Mouse (Mus musculus) forebrain, embryonic 12.5 days (tissue): ENCODE data around the gene Jmjd4. TPM values are rescaled to one million over a fixed set of nuclear protein-coding genes. Genes with fewer than 3 reads are reported as not detected.

Experiments
- ATAC-seq: fragments of 200-750 bp; cut with Nextera tagmentation; 2 replicates; pipeline ENCODE4 v1.8.0; 2017; ENCODE audit warnings: moderate TSS enrichment; ENCODE audit not compliant: low FRiP score
- H3K27ac ChIP-seq: fragments of 300-500 bp; sonication (generic); 2 replicates; pipeline ENCODE4 v1.5.1; 2016; ENCODE audit warnings: mild to moderate bottlenecking
- H3K27me3 ChIP-seq: fragments of 300-500 bp; sonication (generic); 2 replicates; pipeline ENCODE4 v1.6.1; 2016; ENCODE audit warnings: mild to moderate bottlenecking
- H3K36me3 ChIP-seq: fragments of 300-500 bp; sonication (generic); replicated peaks from 2 replicates; pipeline ENCODE4 v1.6.1; 2016; ENCODE audit warnings: mild to moderate bottlenecking
- H3K4me1 ChIP-seq: fragments of 300-500 bp; sonication (generic); 2 replicates; pipeline ENCODE4 v1.6.1; 2016
- H3K4me2 ChIP-seq: fragments of 300-500 bp; sonication (generic); 2 replicates; pipeline ENCODE4 v1.6.1; 2016; ENCODE audit warnings: mild to moderate bottlenecking, moderate library complexity
- H3K4me3 ChIP-seq: fragments of 300-500 bp; sonication (generic); replicated peaks from 2 replicates; pipeline ENCODE4 v1.5.1; 2016; ENCODE audit warnings: mild to moderate bottlenecking
- H3K9ac ChIP-seq: fragments of 300-500 bp; sonication (generic); 2 replicates; pipeline ENCODE4 v1.6.1; 2016; ENCODE audit warnings: mild to moderate bottlenecking
- H3K9me3 ChIP-seq: fragments of 300-500 bp; sonication (generic); 2 replicates; pipeline ENCODE4 v1.6.1; 2016
- WGBS: fragments of 180-500 bp; shearing (Covaris S2); methylation state at CpG from one replicate; pipeline ENCODE4 v1.1.7; 2016; 5-methylcytosine and 5-hydroxymethylcytosine counted together
- polyA plus RNA-seq: library from polyadenylated mRNA; unstranded; fragments of >200 nt; fragmentation: Nextera tagmentation; extraction: Ambion mirVana; gene quantifications from 2 replicates; pipeline ENCODE4 v1.2.1, GENCODE M21; 2016

The Jmjd4 gene
- polyA plus RNA-seq, 1 experiment from 2014 or later, result 15.6 TPM

DNA sequence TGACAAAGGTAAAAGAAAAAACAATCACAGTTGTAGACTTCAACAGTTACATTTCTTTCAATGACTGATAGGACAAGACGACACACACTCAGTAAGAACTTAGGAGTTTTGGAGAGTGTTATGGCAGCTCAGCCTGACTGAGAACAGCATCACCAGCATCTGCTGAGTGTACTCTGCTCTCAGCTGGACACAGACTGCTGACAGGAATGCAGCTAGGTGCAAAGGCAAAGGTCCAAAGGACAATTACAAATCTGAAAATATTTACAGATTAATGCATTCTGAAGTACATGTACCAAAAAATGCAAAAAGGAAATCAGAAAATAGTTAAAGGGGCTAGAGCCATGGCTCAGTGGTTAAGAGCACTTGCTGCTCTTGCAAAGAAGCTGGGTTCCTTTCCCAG lies 19.9 kb upstream of the Jmjd4 start:
- H3K9me3 ChIP-seq, result no peaks in the 10 kb centered on the region
- no peak overlapping the region for H3K4me2 ChIP-seq
- H3K4me3 ChIP-seq, result no peak overlapping the region
- WGBS, result 84% methylated on average over 1 of the region's 1 CpGs
- no peaks in the 10 kb centered on the region for H3K27me3 ChIP-seq
- H3K36me3 ChIP-seq, result peaks cover 73% of the 10 kb centered on the region
- H3K27ac ChIP-seq, result no peak overlapping the region
- ATAC-seq, result no peak
- no peak overlapping the region for H3K9ac ChIP-seq
- no peaks in the 10 kb centered on the region for H3K4me1 ChIP-seq

DNA sequence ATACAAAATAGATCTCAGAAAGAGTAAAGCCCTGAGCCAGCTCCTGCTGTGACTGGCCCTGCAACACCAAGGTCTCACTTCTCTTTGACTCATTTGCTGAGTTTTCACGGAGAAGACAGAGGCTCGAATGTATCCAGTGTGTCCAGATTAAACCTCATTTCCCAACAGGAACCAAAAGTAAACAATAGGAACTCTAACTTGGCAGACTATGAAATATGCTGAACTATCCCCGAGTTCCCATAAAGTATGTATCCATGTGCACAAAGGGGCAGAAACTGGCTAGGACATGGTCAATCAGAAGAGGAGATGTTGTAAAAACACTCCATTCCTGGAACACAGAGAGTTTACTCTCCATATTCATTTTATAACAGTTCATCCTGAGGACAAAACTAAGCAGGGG lies 17.6 kb upstream of the Jmjd4 start:
- Histone ChIP-seq H3K27ac (no peak overlapping the region), H3K9me3 (peaks cover 9% of the 10 kb centered on the region), H3K4me3 (no peak overlapping the region), H3K4me2 (no peak overlapping the region), H3K9ac (no peak overlapping the region), H3K4me1 (no peaks in the 10 kb centered on the region), H3K27me3 (no peaks in the 10 kb centered on the region), H3K36me3 (peaks cover 68% of the 10 kb centered on the region)
- WGBS, result 73% methylated on average over 3 of the region's 3 CpGs
- no peak for ATAC-seq

DNA sequence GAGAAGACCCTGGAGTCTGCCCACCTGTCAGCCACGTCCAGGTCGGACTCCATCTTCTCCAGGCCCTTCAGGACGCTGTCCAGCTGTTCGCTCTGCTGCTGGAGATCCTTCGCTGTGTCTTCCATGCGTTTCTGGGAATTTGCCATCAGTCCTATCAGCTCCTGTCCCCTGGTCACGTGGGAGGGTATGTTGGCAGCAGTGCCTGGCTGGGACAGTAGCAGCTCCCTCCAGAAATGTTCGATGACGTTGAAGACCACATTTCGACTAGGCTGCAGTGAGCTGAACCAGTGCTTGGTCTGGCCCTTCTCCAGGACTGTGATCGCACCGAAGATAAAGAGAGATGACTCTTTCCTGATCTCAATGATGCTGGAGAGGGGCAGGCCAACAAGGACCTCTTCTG lies 11.9 kb upstream of the Jmjd4 start:
- Histone ChIP-seq H3K9ac (no peak overlapping the region), H3K4me3 (no peak overlapping the region), H3K36me3 (peaks cover 47% of the 10 kb centered on the region)

DNA sequence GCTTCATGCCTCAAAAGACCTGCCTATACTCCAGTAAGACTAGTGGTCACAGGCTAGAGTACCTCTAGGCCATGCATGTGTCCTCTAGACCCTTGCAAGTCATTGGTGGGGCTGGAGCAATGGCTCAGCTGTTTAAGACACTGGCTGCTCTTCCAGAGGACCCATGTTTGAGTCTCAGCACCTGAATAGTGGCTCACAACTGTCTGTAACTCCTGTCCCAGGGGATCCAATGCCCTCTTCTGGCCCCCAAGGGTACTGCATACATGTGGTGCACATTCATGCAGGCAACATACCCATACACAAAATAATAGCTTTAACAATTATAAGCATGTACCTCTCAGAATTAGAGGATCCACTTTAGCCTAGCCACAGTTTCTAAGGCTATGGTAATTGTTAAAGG lies 6.7 kb upstream of the Jmjd4 start:
- Histone ChIP-seq H3K9ac (no peak overlapping the region), H3K36me3 (peaks cover 11% of the 10 kb centered on the region), H3K4me3 (no peak overlapping the region), H3K4me2 (no peak overlapping the region), H3K4me1 (no peaks in the 10 kb centered on the region; the same call in 1 of the 2 replicates), H3K27ac (no peak overlapping the region), H3K9me3 (no peaks in the 10 kb centered on the region), H3K27me3 (no peaks in the 10 kb centered on the region)
- ATAC-seq, result no peak

More for the DNA sequence above, 11.9 kb upstream of the Jmjd4 start:
- WGBS, result 95% methylated on average over 12 of the region's 12 CpGs
- no peak overlapping the region for H3K4me2 ChIP-seq
- ATAC-seq, result no peak
- no peaks in the 10 kb centered on the region for H3K4me1 ChIP-seq
- H3K9me3 ChIP-seq, result peaks cover 9% of the 10 kb centered on the region
- H3K27ac ChIP-seq, result no peak overlapping the region
- no peaks in the 10 kb centered on the region for H3K27me3 ChIP-seq

DNA sequence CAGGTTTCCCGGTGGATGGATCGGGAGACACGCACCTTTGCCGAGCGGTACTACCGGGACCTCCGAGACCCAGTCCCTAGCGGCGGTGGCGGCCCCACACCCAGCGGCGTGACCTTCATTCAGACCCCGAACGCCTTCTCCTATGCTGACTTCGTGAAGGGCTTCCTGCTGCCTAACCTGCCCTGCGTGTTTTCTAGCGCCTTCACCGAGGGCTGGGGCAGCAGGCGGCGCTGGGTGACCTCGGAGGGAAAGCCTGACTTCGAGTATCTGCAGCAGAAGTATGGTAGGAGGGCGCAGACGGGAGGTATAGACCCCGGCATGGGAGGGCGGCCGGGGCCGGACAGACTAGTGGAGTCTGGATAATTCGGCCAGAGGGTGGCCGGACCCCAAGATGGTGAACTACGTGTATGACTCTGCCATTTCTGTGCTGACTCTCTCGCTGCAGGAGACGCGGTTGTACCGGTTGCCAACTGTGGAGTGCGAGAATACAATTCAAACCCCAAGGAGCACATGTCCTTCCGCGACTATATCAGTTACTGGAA lies 456 bp downstream of the Jmjd4 start:
- peak overlapping the region; percentile 82 for H3K4me3 ChIP-seq
- peak; percentile 45 for ATAC-seq
- peaks cover 21% of the 10 kb centered on the region for H3K4me1 ChIP-seq
- H3K4me2 ChIP-seq, result peak overlapping the region; percentile 91
- WGBS, result under 1% methylated on average over 38 of the region's 38 CpGs
- H3K27me3 ChIP-seq, result no peaks in the 10 kb centered on the region
- H3K27ac ChIP-seq, result no peak overlapping the region
- peaks cover 32% of the 10 kb centered on the region for H3K36me3 ChIP-seq
- H3K9me3 ChIP-seq, result no peaks in the 10 kb centered on the region
- H3K9ac ChIP-seq, result peak overlapping the region; percentile 76

DNA sequence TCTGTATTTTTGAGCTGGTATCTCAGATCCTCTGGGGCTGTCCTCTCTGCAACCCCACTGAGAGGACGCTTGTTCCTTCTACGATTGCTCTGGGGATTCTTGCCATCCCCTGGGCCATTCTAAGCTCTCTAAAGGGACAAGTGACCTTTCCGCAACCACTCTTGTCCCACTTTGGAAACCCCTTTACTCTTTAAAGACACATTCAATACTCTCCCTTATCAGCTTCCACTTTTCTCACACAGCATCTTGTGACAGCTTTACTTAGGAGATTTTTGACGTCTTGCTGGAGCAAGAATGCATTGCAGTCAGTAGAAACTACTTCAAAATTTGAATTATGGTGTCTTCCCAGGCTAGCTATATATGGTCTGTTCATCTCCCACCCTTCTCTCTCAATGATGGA lies 1.2 kb downstream of the Jmjd4 start, which contains the start of gene Snap47:
Snap47 (minus strand) TSS at position 101 of the 400 bp plus-strand sequence.
- Histone ChIP-seq H3K9ac (peak within 1 kb of the TSS; percentile 76), H3K4me1 (peaks cover 21% of the 10 kb centered on the region), H3K4me2 (peak within 1 kb of the TSS; percentile 91), H3K27ac (no peak within 1 kb of the TSS), H3K36me3 (peaks cover 40% of the 10 kb centered on the region), H3K9me3 (no peaks in the 10 kb centered on the region), H3K27me3 (no peaks in the 10 kb centered on the region), H3K4me3 (peak within 1 kb of the TSS; percentile 82)
- 80% methylated on average over 4 of the region's 4 CpGs for WGBS
- no peak for ATAC-seq

DNA sequence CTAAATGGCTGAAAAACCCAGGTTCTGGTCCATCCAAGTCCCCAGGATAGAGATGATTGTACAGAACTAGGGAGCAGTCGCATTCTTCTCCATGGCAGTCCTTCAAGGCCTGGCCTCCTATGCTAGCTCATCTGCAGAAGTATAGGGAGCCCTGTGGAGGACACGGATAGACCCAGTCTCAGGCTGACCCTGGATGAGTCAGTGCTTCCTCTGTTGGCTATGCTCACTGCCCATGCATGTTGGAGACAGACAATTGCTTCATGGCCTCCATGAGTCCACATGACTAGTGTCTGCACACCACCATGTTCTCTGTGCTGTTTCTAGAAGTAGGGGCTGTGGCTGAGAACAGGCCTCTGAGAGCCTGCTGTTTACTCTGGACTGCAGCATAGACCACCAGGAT lies 6.5 kb downstream of the Jmjd4 start:
- H3K4me2 ChIP-seq, result no peak overlapping the region
- H3K9me3 ChIP-seq, result no peaks in the 10 kb centered on the region
- 87% methylated on average over 2 of the region's 2 CpGs for WGBS
- no peak overlapping the region for H3K4me3 ChIP-seq
- H3K27ac ChIP-seq, result no peak overlapping the region
- no peak for ATAC-seq
- H3K27me3 ChIP-seq, result no peaks in the 10 kb centered on the region
- peaks cover 74% of the 10 kb centered on the region for H3K36me3 ChIP-seq
- no peak overlapping the region for H3K9ac ChIP-seq
- H3K4me1 ChIP-seq, result peaks cover 2% of the 10 kb centered on the region

DNA sequence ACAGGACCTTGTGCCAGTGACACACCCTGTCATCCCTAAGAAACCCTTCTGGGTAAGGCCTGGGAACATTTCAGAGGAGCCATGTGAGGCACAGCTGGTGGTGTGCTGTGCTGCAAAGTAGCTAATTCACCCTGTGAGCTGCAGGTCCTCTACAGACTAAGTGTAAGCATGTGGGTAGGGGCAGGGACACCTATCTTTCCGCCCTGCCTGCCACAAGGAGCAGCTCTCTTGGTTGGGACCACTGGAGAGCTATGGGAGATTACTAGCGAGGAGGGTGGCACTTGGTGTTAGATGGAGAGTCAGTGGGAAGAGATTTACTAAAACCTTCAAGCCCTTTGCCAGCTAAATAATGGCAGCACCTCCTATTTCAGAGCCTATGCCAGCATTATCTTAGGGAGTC lies 7.0 kb downstream of the Jmjd4 start:
- no peak for ATAC-seq
- Histone ChIP-seq H3K27me3 (no peaks in the 10 kb centered on the region), H3K36me3 (peaks cover 78% of the 10 kb centered on the region), H3K4me2 (no peak overlapping the region), H3K27ac (no peak overlapping the region), H3K9me3 (no peaks in the 10 kb centered on the region), H3K4me3 (no peak overlapping the region), H3K4me1 (no peaks in the 10 kb centered on the region; the same call in 1 of the 2 replicates), H3K9ac (no peak overlapping the region)
- 92% methylated on average over 2 of the region's 2 CpGs for WGBS

DNA sequence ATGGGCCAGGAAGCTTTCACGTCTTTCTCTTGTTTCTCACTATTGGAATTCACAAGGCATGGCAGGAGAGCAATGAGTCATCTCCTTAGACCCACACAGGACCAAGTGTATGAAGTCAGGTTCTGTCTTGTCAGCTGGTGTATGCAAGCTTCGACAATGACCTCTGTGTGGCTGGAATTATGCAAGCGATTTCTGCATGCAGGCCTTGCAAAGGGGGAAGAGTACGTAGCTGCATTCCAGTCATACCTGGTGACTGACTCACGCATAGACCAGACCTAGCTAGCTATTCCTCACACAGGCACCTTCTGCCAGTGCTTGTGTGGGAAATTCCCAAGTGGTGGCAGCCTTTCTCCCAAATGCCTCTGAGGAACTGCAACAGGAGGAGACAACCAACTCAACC lies 9.1 kb downstream of the Jmjd4 start:
- Histone ChIP-seq H3K27ac (no peak overlapping the region), H3K27me3 (no peaks in the 10 kb centered on the region), H3K9me3 (peaks cover 18% of the 10 kb centered on the region), H3K36me3 (peaks cover 85% of the 10 kb centered on the region), H3K4me1 (no peaks in the 10 kb centered on the region), H3K9ac (no peak overlapping the region), H3K4me3 (no peak overlapping the region), H3K4me2 (no peak overlapping the region)
- WGBS, result 66% methylated on average over 5 of the region's 5 CpGs
- ATAC-seq, result no peak

DNA sequence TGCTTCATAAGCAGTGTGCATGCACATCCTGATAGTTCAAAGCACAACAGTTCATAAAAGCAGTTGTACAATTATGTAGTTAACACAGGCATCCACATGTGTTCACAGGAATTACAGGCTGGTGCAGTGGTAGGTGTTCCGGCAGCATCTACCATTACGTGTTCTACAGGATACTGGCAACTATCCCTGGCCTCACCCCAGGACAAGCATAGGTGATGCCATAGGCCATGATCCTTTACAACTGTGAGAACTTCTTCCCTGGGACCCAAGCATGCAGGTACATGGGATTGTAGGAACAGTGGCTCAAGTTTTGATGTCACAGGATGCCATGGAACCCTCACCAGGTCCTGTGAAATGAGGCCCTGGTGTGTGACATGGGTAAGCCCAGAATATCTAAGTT lies 10.6 kb downstream of the Jmjd4 start:
- peaks cover 80% of the 10 kb centered on the region for H3K36me3 ChIP-seq
- no peaks in the 10 kb centered on the region for H3K4me1 ChIP-seq
- WGBS, result 97% methylated on average over 2 of the region's 2 CpGs
- no peak for ATAC-seq
- H3K9me3 ChIP-seq, result peaks cover 29% of the 10 kb centered on the region
- H3K27ac ChIP-seq, result no peak overlapping the region
- H3K4me2 ChIP-seq, result no peak overlapping the region
- no peak overlapping the region for H3K4me3 ChIP-seq
- H3K9ac ChIP-seq, result no peak overlapping the region
- no peaks in the 10 kb centered on the region for H3K27me3 ChIP-seq

DNA sequence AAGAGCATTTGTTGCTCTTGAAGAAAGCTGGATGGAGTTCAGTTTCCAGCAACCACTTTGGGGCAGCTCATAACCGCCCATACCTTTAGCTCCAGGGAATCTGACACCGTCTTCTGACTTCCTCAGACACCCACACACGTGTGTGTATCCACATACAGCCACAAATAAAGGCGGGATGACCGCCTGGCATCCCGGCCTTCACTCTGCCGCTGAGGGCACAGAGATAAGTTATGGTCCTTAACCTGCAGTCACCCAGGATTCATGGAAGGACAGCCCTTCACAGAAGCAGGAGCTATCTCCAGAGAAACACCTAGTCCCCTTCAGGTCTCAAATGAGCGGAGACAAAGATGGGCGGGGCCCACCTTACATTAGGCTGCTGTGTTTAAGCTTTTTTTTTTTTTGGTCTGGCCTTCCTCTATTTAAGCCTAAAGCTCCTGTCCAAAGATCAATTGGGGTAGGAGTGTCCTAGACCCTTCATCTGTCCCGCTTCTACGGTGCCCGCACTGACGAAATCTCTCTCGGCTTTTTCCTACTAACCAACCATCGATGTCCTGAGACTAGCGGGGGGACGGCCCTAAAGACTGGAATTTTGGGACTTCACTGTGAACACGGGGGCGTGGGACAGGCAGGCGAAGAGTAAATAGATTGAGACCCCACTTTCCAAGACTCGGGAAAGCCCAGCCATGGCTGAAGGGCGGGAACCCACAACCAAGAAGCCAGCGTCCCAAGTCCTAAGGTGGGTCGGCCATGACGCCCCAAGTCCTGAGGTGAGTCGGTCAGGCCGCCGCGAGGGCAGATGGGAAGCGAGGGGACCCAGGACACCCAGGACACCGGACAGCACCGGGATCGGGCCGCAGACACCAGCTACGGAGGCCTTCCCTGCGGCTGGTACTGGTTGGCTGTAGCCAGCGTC lies 21.8 kb downstream of the Jmjd4 start:
- Histone ChIP-seq H3K36me3 (peaks cover under 1% of the 10 kb centered on the region; the same call in 1 of the 2 replicates), H3K27me3 (no peaks in the 10 kb centered on the region), H3K4me1 (peaks cover 10% of the 10 kb centered on the region), H3K9me3 (peaks cover 4% of the 10 kb centered on the region; the same call in 1 of the 2 replicates), H3K4me2 (peak overlapping the region; percentile 81), H3K27ac (peak overlapping the region; percentile 27), H3K4me3 (peak overlapping the region; percentile 69), H3K9ac (peak overlapping the region; percentile 94)
- ATAC-seq, result peak; percentile 34; the same call in 1 of the 2 replicates
- 10% methylated on average over 37 of the region's 37 CpGs for WGBS

DNA sequence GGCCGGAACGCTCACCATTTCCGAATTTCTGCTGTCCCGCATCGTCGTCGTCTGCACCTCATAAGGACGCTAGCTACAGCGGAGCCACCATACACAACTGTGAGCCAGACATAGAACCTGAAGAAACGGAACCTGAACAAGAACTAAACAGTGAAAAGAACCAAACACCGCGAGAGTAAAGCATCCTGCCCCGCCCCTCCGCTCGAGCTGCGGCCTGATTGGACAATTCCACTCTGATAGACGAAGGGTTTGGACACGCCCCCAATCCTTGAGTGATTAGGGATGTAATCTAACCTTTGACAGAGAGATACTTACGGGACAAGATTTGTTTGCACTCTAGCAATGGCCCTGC lies 22.5 kb downstream of the Jmjd4 start, which contains the start of gene Zfp867:
Zfp867 (minus strand) TSS at position 149 of the 352 bp plus-strand sequence.
- peak within 1 kb of the TSS; percentile 69 for H3K4me3 ChIP-seq
- no peaks in the 10 kb centered on the region for H3K9me3 ChIP-seq
- H3K9ac ChIP-seq, result peak within 1 kb of the TSS; percentile 94
- peak within 1 kb of the TSS; percentile 27 for H3K27ac ChIP-seq
- under 1% methylated on average over 19 of the region's 19 CpGs for WGBS
- H3K4me1 ChIP-seq, result peaks cover 10% of the 10 kb centered on the region
- H3K4me2 ChIP-seq, result peak within 1 kb of the TSS; percentile 81
- no peaks in the 10 kb centered on the region for H3K36me3 ChIP-seq
- no peaks in the 10 kb centered on the region for H3K27me3 ChIP-seq
- peak; percentile 91 for ATAC-seq
